Mouse (Mus musculus): ENCODE measurements around the gene Rab27a. TPM values are rescaled to one million over a fixed set of nuclear protein-coding genes. Genes with fewer than 3 reads are reported as not detected.

The Rab27a gene
- polyA plus RNA-seq (2014; fragmentation: Illumina TruSeq; extraction: RNeasy Lipid Tissue Mini Kit (QIAGEN cat#74804); ENCODE audit: low read depth, low replicate concordance): 4.1 TPM

GRCm38 (mm10) chr9:73044146-73045079 is at the start of gene Rab27a:
Rab27a (plus strand) TSS chr9:73044854.

GRCm38 (mm10) chr9:73040080-73040479 is 4.6 kb upstream of the Rab27a start, which contains the start of gene Pigb:
Pigb (minus strand) TSS chr9:73040378.

GRCm38 (mm10) chr9:73101536-73101935 is 56.9 kb downstream of the Rab27a start, which contains the start of gene Khdc3:
Khdc3 (plus strand) TSS chr9:73101836.

GRCm38 (mm10) chr9:73102181-73102580 is 57.5 kb downstream of the Rab27a start, which contains the start of gene Gm20509:
Gm20509 (plus strand) TSS chr9:73102470.

GRCm38 (mm10) chr9:73112919-73113906 is 68.6 kb downstream of the Rab27a start, which contains the start of gene Rsl24d1:
Rsl24d1 (plus strand) TSS chr9:73113426.

Other genes starting within 250 kb of the Rab27a start
- not detected for gene Prtg, start 238.0 kb upstream of the Rab27a start, polyA plus RNA-seq (2014; fragmentation: Illumina TruSeq; extraction: RNeasy Lipid Tissue Mini Kit (QIAGEN cat#74804); ENCODE audit: low read depth, low replicate concordance)
- gene Pygo1, start 119.2 kb upstream of the Rab27a start, polyA plus RNA-seq (2014; fragmentation: Illumina TruSeq; extraction: RNeasy Lipid Tissue Mini Kit (QIAGEN cat#74804); ENCODE audit: low read depth, low replicate concordance): 11.9 TPM
- 1.0 TPM for gene Dyx1c1, start 86.1 kb upstream of the Rab27a start, polyA plus RNA-seq (2014; fragmentation: Illumina TruSeq; extraction: RNeasy Lipid Tissue Mini Kit (QIAGEN cat#74804); ENCODE audit: low read depth, low replicate concordance)
- gene Gm44503, start 86.0 kb upstream of the Rab27a start, polyA plus RNA-seq (2014; fragmentation: Illumina TruSeq; extraction: RNeasy Lipid Tissue Mini Kit (QIAGEN cat#74804); ENCODE audit: low read depth, low replicate concordance): not detected
- gene Ccpg1os, start 59.5 kb upstream of the Rab27a start, polyA plus RNA-seq (2014; fragmentation: Illumina TruSeq; extraction: RNeasy Lipid Tissue Mini Kit (QIAGEN cat#74804); ENCODE audit: low read depth, low replicate concordance): 11.1 TPM
- gene Ccpg1, start 59.4 kb upstream of the Rab27a start, polyA plus RNA-seq (2014; fragmentation: Illumina TruSeq; extraction: RNeasy Lipid Tissue Mini Kit (QIAGEN cat#74804); ENCODE audit: low read depth, low replicate concordance): 105 TPM
- gene Pigb, start 4.5 kb upstream of the Rab27a start, polyA plus RNA-seq (2014; fragmentation: Illumina TruSeq; extraction: RNeasy Lipid Tissue Mini Kit (QIAGEN cat#74804); ENCODE audit: low read depth, low replicate concordance): 4.6 TPM
- not detected for gene Khdc3, start 57.0 kb downstream of the Rab27a start, polyA plus RNA-seq (2014; fragmentation: Illumina TruSeq; extraction: RNeasy Lipid Tissue Mini Kit (QIAGEN cat#74804); ENCODE audit: low read depth, low replicate concordance)
- not detected for gene Gm20509, start 57.6 kb downstream of the Rab27a start, polyA plus RNA-seq (2014; fragmentation: Illumina TruSeq; extraction: RNeasy Lipid Tissue Mini Kit (QIAGEN cat#74804); ENCODE audit: low read depth, low replicate concordance)
- gene Rsl24d1, start 68.6 kb downstream of the Rab27a start, polyA plus RNA-seq (2014; fragmentation: Illumina TruSeq; extraction: RNeasy Lipid Tissue Mini Kit (QIAGEN cat#74804); ENCODE audit: low read depth, low replicate concordance): 48.4 TPM